Mouse (Mus musculus): Measurements from ENCODE around the gene Ric3. TPM values are rescaled to one million over a fixed set of nuclear protein-coding genes. Genes with fewer than 3 reads are reported as not detected.
"Not testable (repeated sequence)": the region's sequence is repeated elsewhere in the genome, so short reads cannot be mapped to it uniquely, and the experiment has no call there.

The Ric3 gene
- polyA plus RNA-seq, 2 experiments, result 3.2 to 4.7 TPM

GRCm38 (mm10) chr7:109097203-109097602 is 14.1 kb upstream of the Ric3 start:
- Histone ChIP-seq H3K9me3 (ENCODE audit: control insufficient read depth, low read length) (no peaks in the 10 kb centered on the region), H3K4me1 (ENCODE audit: control insufficient read depth, insufficient read depth, low read length) (no peaks in the 10 kb centered on the region), H3K4me2 (replicated peaks; ENCODE audit: low read depth, low read length, severe bottlenecking) (no peak overlapping the region), H3K27me3 (ENCODE audit: control insufficient read depth, insufficient read depth, low read length) (no peaks in the 10 kb centered on the region), H3K9ac (ENCODE audit: low read depth, low read length, severe bottlenecking) (no peak overlapping the region), H3K4me3 (replicated peaks; ENCODE audit: low read length) (no peak overlapping the region), H3K36me3 (ENCODE audit: control insufficient read depth, insufficient read depth, low read length) (no peaks in the 10 kb centered on the region), H3K27ac (replicated peaks; ENCODE audit: low read depth, low read length) (no peak overlapping the region)
- 85% methylated on average over 7 of the region's 7 CpGs for WGBS
- no peak for DNase-seq (ENCODE audit: low spot score)
- no peak for TF ChIP-seq POLR2A (IDR thresholded peaks at IDR 0.05; ENCODE audit: borderline replicate concordance, extremely low read depth, insufficient read depth, insufficient read length)
- ATAC-seq (ENCODE audit: low FRiP score, low read depth), result no peak

GRCm38 (mm10) chr7:109096618-109097017 is 13.5 kb upstream of the Ric3 start:
- no peaks in the 10 kb centered on the region for H3K4me1 ChIP-seq (ENCODE audit: control insufficient read depth, insufficient read depth, low read length)
- H3K27ac ChIP-seq (replicated peaks; ENCODE audit: low read depth, low read length), result no peak overlapping the region
- H3K4me2 ChIP-seq (replicated peaks; ENCODE audit: low read depth, low read length, severe bottlenecking), result no peak overlapping the region
- ATAC-seq (ENCODE audit: low FRiP score, low read depth) (no peak), DNase-seq (ENCODE audit: low spot score) (no peak)
- H3K36me3 ChIP-seq (ENCODE audit: control insufficient read depth, insufficient read depth, low read length), result no peaks in the 10 kb centered on the region
- 62% methylated on average over 4 of the region's 4 CpGs for WGBS
- no peaks in the 10 kb centered on the region for H3K9me3 ChIP-seq (ENCODE audit: control insufficient read depth, low read length)
- no peak overlapping the region for H3K4me3 ChIP-seq (replicated peaks; ENCODE audit: low read length)
- H3K9ac ChIP-seq (ENCODE audit: low read depth, low read length, severe bottlenecking), result no peak overlapping the region
- no peak for TF ChIP-seq POLR2A (IDR thresholded peaks at IDR 0.05; ENCODE audit: borderline replicate concordance, extremely low read depth, insufficient read depth, insufficient read length)
- no peaks in the 10 kb centered on the region for H3K27me3 ChIP-seq (ENCODE audit: control insufficient read depth, insufficient read depth, low read length)

- WGBS, result 86% methylated on average over 7 of the region's 7 CpGs
- H3K4me2 ChIP-seq (replicated peaks; ENCODE audit: low read depth, low read length, severe bottlenecking), result no peak overlapping the region
- TF ChIP-seq POLR2A (IDR thresholded peaks at IDR 0.05; ENCODE audit: borderline replicate concordance, extremely low read depth, insufficient read depth, insufficient read length), result no peak
Observed at GRCm38 (mm10) chr7:109094294-109094693, 11.2 kb upstream of the Ric3 start.

GRCm38 (mm10) chr7:109091316-109091715 is 8.2 kb upstream of the Ric3 start:
- not testable (repeated sequence) for H3K27me3 ChIP-seq (ENCODE audit: control insufficient read depth, insufficient read depth, low read length); H3K4me2 ChIP-seq (replicated peaks; ENCODE audit: low read depth, low read length, severe bottlenecking); H3K9ac ChIP-seq (ENCODE audit: low read depth, low read length, severe bottlenecking); DNase-seq (ENCODE audit: low spot score); H3K9me3 ChIP-seq (ENCODE audit: control insufficient read depth, low read length); H3K4me3 ChIP-seq (replicated peaks; ENCODE audit: low read length); ATAC-seq (ENCODE audit: low FRiP score, low read depth); H3K4me1 ChIP-seq (ENCODE audit: control insufficient read depth, insufficient read depth, low read length); H3K36me3 ChIP-seq (ENCODE audit: control insufficient read depth, insufficient read depth, low read length); H3K27ac ChIP-seq (replicated peaks; ENCODE audit: low read depth, low read length)
- WGBS, result 90% methylated on average over 2 of the region's 2 CpGs

More at GRCm38 (mm10) chr7:109094294-109094693, 11.2 kb upstream of the Ric3 start:
- no peaks in the 10 kb centered on the region for H3K27me3 ChIP-seq (ENCODE audit: control insufficient read depth, insufficient read depth, low read length)
- H3K4me1 ChIP-seq (ENCODE audit: control insufficient read depth, insufficient read depth, low read length), result no peaks in the 10 kb centered on the region
- no peak overlapping the region for H3K9ac ChIP-seq (ENCODE audit: low read depth, low read length, severe bottlenecking)
- no peak overlapping the region for H3K27ac ChIP-seq (replicated peaks; ENCODE audit: low read depth, low read length)
- no peaks in the 10 kb centered on the region for H3K36me3 ChIP-seq (ENCODE audit: control insufficient read depth, insufficient read depth, low read length)
- H3K9me3 ChIP-seq (ENCODE audit: control insufficient read depth, low read length), result no peaks in the 10 kb centered on the region
- DNase-seq (ENCODE audit: low spot score), result no peak
- no peak overlapping the region for H3K4me3 ChIP-seq (replicated peaks; ENCODE audit: low read length)
- ATAC-seq (ENCODE audit: low FRiP score, low read depth), result no peak

GRCm38 (mm10) chr7:109086946-109087345 is 3.8 kb upstream of the Ric3 start:
- Histone ChIP-seq H3K9ac (ENCODE audit: low read depth, low read length, severe bottlenecking) (no peak overlapping the region), H3K27me3 (ENCODE audit: control insufficient read depth, insufficient read depth, low read length) (peaks cover 12% of the 10 kb centered on the region)
- WGBS, result 4% methylated on average over 2 of the region's 2 CpGs

GRCm38 (mm10) chr7:109083813-109084184 is 668 bp upstream of the Ric3 start:
- Histone ChIP-seq H3K4me1 (ENCODE audit: control insufficient read depth, insufficient read depth, low read length) (no peaks in the 10 kb centered on the region), H3K36me3 (ENCODE audit: control insufficient read depth, insufficient read depth, low read length) (no peaks in the 10 kb centered on the region), H3K4me2 (replicated peaks; ENCODE audit: low read depth, low read length, severe bottlenecking) (no peak overlapping the region), H3K4me3 (replicated peaks; ENCODE audit: low read length) (no peak overlapping the region), H3K27me3 (ENCODE audit: control insufficient read depth, insufficient read depth, low read length) (peaks cover 16% of the 10 kb centered on the region), H3K9me3 (ENCODE audit: control insufficient read depth, low read length) (no peaks in the 10 kb centered on the region), H3K27ac (replicated peaks; ENCODE audit: low read depth, low read length) (no peak overlapping the region), H3K9ac (ENCODE audit: low read depth, low read length, severe bottlenecking) (no peak overlapping the region)
- no peak for DNase-seq (ENCODE audit: low spot score)
- no peak for ATAC-seq (ENCODE audit: low FRiP score, low read depth)
- no peak for TF ChIP-seq POLR2A (IDR thresholded peaks at IDR 0.05; ENCODE audit: borderline replicate concordance, extremely low read depth, insufficient read depth, insufficient read length)
- 88% methylated on average over 4 of the region's 4 CpGs for WGBS

More at GRCm38 (mm10) chr7:109086946-109087345, 3.8 kb upstream of the Ric3 start:
- no peak for TF ChIP-seq POLR2A (IDR thresholded peaks at IDR 0.05; ENCODE audit: borderline replicate concordance, extremely low read depth, insufficient read depth, insufficient read length)
- Histone ChIP-seq H3K9me3 (ENCODE audit: control insufficient read depth, low read length) (no peaks in the 10 kb centered on the region), H3K36me3 (ENCODE audit: control insufficient read depth, insufficient read depth, low read length) (no peaks in the 10 kb centered on the region), H3K4me2 (replicated peaks; ENCODE audit: low read depth, low read length, severe bottlenecking) (no peak overlapping the region), H3K4me3 (replicated peaks; ENCODE audit: low read length) (no peak overlapping the region), H3K27ac (replicated peaks; ENCODE audit: low read depth, low read length) (no peak overlapping the region), H3K4me1 (ENCODE audit: control insufficient read depth, insufficient read depth, low read length) (no peaks in the 10 kb centered on the region)
- no peak for DNase-seq (ENCODE audit: low spot score)
- no peak for ATAC-seq (ENCODE audit: low FRiP score, low read depth)

Measured in limb, embryonic 14.5 days (tissue).